Mouse (Mus musculus) ZHBTc4 (cell line): ENCODE data around the gene Gm14288.
"Not testable (repeated sequence)": the region's sequence is repeated elsewhere in the genome, so short reads cannot be mapped to it uniquely, and the experiment has no call there.

ENCODE experiments used
- DNase-seq: peaks from one replicate; pipeline ENCODE4 v3.0.0-alpha.2; 2011; ENCODE audit warnings: low read depth, low spot score

The Gm14288 gene

DNA sequence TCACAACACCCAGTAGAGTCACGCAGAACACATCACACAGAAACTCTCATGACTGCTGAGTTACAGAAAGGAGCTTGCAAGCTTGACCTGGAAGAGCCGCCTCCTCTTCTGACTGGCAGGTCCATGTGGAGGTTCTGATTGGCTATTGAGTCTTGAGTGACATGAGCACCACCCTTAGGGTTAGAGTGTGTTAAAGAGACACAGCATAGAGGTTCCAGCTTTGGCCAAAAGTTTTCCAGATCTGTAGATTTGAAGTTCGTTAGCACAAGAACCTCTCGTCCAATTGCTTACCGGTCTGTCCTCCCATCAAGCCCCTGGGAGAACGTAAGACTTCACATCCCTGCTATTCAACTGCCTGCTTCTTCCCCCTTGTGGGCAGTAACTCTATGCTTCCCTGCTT, at the start of gene Gm14288:
TSS of gene Gm14288 (minus strand) at position 101 of the 400 bp plus-strand sequence.
- DNase-seq: not testable (repeated sequence)

DNA sequence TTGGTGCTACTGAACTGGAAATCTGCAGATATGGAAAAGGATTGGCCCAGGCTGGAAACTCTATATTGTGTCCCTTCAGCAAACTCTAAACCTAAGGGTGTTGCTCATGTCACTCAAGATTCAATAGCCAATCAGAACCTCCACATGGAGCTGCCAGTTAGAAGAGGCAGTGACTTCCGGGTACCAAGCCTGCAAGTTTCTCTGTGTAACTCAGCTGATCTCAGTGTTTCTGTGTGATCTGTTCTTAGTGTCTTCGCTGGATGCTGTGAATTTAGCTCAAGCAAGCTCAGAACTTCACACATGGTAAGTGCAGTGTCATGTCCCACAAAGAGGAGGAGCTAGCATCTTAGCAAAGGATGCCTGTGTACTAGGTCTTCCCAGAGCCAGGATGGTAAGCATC, 59.7 kb downstream of the Gm14288 start, which contains the start of gene Gm2007:
TSS of gene Gm2007 (plus strand) at position 301 of the 400 bp plus-strand sequence.
- DNase-seq: not testable (repeated sequence)
